Mouse (Mus musculus): ENCODE data around the gene Mrtfa. TPM values are rescaled to one million over a fixed set of nuclear protein-coding genes. Genes with fewer than 3 reads are reported as not detected.

Mrtfa gene
- total RNA-seq (2023), result 184 and 210 TPM in 2 replicates

GRCm38 (mm10) chr15:81190630-81191178 lies at the start of gene Mrtfa:
TSS of gene Mrtfa (minus strand) at chr15:81190757.

GRCm38 (mm10) chr15:81235086-81235920 lies 44.7 kb upstream of the Mrtfa start, which contains the start of gene Mchr1:
TSS of gene Mchr1 (plus strand) at chr15:81235499.

GRCm38 (mm10) chr15:80977620-80978334 lies 212.8 kb downstream of the Mrtfa start, which contains the start of gene Sgsm3:
TSS of gene Sgsm3 (plus strand) at chr15:80977765.

Other genes with a start within 250 kb of the Mrtfa start
- 15.7 and 24.3 TPM in 2 replicates for gene Adsl, start 242.3 kb downstream of the Mrtfa start, total RNA-seq (2023)
- 5.9 and 6.2 TPM in 2 replicates for gene Sgsm3, start 213.0 kb downstream of the Mrtfa start, total RNA-seq (2023)
- not detected in 2 replicates for gene Mchr1, start 44.7 kb upstream of the Mrtfa start, total RNA-seq (2023)
- 12.8 and 16.9 TPM in 2 replicates for gene Slc25a17, start 170.1 kb upstream of the Mrtfa start, total RNA-seq (2023)
- gene St13, start 209.3 kb upstream of the Mrtfa start, total RNA-seq (2023), result 34.5 and 35.0 TPM in 2 replicates
- gene Xpnpep3, start 209.4 kb upstream of the Mrtfa start, total RNA-seq (2023), result 7.9 and 8.3 TPM in 2 replicates
- gene Dnajb7, start 217.5 kb upstream of the Mrtfa start, total RNA-seq (2023), result not detected in 2 replicates